Mouse (Mus musculus): ENCODE data around the gene Spag17.
"Not testable (repeated sequence)": the region's sequence is repeated elsewhere in the genome, so short reads cannot be mapped to it uniquely, and the experiment has no call there.

GRCm38 (mm10) chr3:99894741-99895140 is 9.5 kb downstream of the Spag17 start:
- TF ChIP-seq CTCF (conservative IDR thresholded peaks at IDR 0.05; ENCODE audit: low read length); NANOG (IDR thresholded peaks at IDR 0.05; ENCODE audit: borderline replicate concordance, low read length); POU5F1 (IDR thresholded peaks at IDR 0.05; ENCODE audit: borderline replicate concordance, low read length): not testable (repeated sequence)
